Mouse (Mus musculus): Measurements from ENCODE around the gene Homer2.

Homer2 gene

DNA sequence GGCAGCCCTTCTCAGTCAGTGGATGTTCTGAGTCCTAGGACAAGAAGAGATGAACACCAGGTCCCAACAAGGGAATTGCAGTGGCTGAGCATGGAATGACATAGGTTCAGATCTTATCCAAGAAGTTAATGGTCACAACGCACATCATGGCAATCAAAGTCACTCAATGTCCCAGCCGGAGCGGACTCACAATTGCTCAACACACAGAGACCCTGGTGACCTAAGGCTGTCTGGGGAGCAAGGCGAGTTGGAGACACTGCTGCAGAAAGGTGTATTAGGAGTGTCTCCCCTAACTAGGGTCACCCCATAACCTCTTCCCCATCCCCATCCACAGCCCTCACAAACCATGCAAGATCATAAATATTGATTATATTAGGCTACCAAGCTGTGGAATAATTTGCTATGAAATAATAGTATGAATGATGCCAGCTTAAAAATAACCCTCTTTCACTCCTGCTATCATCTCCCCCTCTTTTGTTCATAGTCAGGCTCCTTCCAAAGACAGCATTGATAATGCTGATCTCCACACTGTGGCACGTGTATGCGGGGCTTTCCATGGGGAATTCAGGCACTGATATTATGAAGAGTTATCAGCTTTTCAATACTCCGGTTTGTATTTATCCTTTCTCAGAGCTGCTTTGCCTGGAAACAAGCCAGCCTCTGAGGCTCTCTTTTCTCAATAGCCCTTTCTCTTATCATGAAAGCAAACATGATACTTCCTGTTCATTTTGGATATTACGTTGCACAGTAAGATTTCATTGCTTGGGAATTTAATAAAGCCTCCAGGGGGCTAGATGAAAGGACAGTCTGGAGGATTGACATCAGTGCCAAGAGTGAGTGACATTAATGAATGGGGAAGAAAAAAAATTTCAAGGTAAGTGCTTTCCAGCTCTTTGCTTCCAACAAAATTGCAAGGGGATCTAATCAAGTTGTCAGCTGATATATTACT, 147.0 kb downstream of the Homer2 start:
- no peak for DNase-seq (ENCODE audit: low spot score)

- no peak for DNase-seq (ENCODE audit: low spot score)
These were observed 147.9 kb downstream of the Homer2 start for GRCm38 (mm10) chr7:81559231-81559980.

DNA sequence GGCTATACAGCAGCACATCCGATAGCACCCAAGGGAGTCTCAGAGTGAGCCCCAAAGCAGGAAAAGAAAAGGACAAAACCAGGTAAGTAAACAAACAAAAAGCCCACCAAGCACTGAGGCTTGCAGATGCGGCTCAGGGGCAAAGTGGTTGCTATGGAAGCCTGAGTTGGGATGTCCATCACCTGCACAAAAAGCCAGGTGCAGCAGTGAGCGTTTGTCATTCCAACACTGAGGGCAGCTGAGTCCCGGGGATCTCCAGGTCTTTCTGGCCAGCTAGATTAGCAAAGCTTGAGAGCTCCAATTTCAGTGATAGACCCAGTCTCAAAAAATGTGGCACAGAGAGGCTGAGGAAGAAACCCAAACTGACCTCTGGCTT, 149.4 kb downstream of the Homer2 start:
- DNase-seq (ENCODE audit: low spot score), result no peak

DNA sequence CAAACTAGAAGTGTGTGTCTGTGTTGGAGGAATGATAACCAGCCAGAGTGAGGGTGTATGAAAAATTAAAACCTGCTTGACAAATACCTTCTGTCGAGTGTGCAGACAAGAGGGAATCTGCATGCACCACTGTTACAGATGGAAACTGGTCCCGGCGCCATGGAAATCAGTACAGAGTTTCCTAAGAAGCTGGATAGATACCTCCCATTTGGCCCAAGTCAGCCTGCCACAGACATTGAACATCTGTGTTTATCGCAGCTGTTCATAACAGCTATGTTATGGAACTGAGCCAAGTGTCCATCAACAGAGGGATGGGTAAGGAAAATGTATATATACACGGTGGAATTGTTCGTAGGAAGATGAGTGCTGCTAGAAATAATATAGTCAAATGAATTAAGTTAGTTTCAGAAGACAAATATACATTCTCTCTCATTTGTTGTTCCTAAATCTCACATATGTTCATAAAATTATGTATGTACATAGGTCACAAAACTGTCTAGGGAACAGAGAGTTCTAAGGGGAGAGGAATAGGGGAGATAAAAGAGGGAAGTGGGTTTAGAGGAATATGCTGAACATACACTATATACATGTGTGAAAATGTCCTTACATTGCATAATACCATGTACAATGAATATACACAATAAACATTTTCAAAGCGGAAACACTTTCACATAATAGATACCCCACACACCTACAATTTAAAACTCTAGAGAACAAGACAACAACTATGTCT, 149.9 kb downstream of the Homer2 start:
- no peak for DNase-seq (ENCODE audit: low spot score)

DNA sequence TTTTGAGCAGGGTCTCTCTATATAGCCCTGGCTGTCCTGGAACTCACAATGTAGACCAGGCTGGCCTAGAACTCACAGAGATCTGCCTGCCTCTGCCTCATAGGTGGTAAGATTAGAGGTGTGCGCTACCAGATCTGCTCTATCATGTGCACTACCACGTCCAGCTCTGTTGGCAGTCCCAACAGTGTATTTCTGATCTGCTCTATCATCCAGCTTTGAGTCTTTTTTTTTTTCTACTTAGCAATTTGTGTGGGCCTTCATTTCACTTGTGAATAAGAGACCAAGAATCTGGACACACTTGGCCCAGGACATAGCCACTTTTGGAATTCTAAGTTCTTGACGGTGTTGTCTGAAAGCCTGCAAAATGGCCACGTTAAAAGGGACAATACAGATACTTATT, 150.5 kb downstream of the Homer2 start:
- no peak for DNase-seq (ENCODE audit: low spot score)

DNA sequence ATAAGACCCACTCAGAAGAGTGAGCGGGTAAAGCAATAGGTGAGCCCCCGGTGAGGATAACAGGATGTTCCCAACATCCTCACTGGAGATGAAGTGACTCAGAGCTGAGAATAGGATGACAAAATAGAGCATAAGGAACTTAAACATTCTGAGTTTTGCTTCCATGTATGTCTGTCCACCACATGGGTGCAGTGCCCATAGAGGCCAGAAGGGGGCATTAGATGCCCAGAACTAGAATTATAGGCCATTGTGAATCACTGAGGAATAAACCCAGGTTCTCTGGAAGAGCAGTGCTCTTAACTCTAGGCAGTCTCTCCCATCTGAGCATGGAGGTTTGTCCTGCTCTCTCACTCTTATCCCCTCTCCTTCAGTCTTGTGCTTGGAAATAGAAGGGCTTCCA, 153.0 kb downstream of the Homer2 start:
- no peak for DNase-seq (ENCODE audit: low spot score)

DNA sequence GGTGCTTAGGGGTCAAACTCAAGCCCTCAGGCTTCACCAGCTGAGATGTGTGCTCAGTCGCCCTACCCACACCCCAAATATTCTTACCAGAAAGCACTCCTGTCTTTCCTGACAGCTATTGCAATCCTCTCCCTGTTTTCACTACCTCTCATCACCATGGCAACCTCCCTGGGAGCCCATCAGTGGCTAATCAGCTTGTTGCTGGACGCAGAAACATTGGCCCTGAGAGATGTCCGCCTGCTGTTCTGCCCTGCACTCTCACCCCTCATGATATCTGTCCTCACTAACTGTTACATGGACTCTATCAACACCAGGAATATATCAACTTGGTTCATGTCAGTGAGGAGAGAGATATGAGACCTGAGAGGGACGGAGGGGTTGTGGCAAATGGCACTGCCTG, 153.7 kb downstream of the Homer2 start:
- no peak for DNase-seq (ENCODE audit: low spot score)
